Mouse (Mus musculus): ENCODE data around the gene Gm21149. TPM values are rescaled to one million over a fixed set of nuclear protein-coding genes. Genes with fewer than 3 reads are reported as not detected.
"Not testable (repeated sequence)": the region's sequence is repeated elsewhere in the genome, so short reads cannot be mapped to it uniquely, and the experiment has no call there.

Gm21149 gene
- not detected for total RNA-seq (2021)

DNA sequence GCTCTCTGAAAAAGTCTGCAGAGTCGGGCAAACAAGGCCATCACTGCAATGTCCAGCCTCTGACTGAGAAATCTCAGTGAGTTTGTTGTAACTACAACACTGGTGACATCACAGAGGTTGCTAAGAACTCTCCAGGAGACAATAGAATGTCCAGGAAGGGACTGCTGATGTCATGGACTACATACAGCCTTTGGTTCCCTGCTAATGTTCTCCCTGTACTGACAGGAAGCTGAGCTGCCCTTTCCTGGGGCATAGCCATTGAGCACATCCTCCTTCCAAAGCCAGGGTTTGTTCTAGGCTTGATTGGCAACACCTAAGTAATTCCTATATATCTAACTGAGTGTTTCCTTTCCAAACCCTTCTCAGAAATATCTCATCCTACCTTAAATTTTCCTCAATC lies at the start of gene Gm21149:
Gm21149 (minus strand) TSS at position 101 of the 400 bp plus-strand sequence.
- DNase-seq; intact Hi-C loops (cut with DNase I): not testable (repeated sequence)

DNA sequence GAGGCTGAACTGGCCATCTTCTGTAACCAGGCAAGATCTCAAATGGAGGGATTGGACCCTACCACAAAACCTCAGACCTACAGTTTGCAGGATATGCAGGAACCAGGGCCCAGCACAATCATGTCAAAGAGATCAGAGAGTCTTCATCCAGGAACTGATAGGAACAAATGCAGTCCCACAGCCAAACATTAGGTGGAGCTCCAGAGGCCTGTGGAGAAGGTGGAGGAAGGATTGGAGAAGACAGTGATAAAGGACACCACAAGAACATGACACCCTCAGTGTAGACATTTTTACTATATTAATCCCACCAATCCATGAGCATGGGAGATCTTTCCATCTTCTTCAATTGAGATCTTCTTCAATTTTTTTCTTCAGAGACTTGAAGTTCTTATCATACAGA lies 46.1 kb upstream of the Gm21149 start:
- DNase-seq; intact Hi-C loops (cut with DNase I): not testable (repeated sequence)

DNA sequence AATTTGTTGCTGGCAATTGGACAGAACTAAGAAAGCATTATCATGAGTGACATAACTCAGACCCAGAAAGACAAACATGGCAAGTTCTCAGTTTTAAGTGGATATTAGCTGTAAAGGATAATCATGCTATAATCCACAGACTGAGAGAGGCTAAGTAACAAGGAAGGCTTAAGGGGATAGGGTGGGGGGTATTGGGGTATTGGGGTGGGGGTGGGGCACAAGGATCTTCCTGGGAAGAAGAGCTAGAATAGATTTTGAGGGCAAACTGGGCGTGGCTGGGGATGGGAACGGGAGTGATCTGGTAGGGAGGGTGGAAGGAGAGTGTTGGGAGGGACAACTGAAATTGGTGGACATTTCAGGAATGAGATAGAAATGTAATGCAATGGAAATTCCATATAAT lies 45.7 kb upstream of the Gm21149 start:
- intact Hi-C loops (cut with DNase I); DNase-seq: not testable (repeated sequence)

DNA sequence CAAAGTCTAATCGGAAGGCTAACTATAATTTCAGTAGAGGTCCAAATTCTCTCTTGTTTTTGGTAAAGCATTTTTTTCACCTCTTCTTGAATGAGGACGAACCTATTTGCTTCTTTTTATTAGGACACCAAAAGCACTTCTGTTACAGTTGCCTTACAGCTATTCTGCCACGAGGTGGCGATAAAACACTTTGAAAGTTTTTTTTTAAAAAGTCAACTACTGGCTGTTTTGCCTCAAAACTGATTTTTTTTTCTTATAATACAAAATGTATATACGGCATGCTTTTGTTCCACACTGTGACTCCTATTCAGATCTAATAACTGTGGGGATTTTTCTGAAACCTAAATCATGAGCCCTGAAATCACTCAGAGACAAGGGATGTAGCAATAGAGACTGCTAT lies 44.1 kb upstream of the Gm21149 start:
- intact Hi-C loops (cut with DNase I) = not testable (repeated sequence)
- DNase-seq = peak in 1 of 2 experiments; percentile 36

DNA sequence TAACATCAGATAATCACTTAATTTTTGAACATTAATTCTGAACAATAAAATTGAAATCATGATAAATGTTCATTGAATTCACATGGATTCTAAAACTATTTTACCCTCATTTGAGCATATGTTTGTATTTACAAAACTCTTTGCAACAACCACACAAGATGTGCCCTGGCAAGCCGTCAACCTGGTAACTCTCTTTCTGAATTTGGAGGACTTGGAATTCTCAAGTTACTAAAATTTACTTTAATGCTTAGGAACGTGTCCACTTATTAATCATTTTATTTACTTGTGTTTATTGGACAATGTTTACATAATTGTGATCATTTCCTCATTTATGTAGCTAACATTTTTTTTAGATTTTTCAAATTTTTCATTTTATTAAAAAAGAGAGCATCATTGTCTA lies 40.8 kb upstream of the Gm21149 start:
- intact Hi-C loops (cut with DNase I); DNase-seq: not testable (repeated sequence)

DNA sequence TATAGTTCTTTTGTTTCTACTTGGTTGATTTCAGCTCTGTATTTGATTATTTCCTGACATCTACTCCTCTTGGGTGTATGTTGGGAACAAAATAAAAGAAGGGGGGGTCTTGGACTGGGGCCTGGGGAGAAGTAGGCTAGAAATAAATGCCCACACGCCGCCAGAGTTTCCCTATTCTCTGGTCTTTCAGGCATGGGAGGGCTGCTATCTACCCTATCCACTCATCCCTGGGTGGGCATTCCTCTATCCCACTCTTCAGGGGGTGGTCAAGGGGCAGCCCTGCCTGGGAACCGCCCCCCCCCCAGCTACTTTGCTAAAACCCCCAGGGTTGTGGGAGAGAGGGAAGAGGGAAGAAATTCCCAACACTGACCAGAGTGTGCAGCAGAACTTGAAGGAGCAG lies 35.9 kb upstream of the Gm21149 start:
- intact Hi-C loops (cut with DNase I); DNase-seq: not testable (repeated sequence)

DNA sequence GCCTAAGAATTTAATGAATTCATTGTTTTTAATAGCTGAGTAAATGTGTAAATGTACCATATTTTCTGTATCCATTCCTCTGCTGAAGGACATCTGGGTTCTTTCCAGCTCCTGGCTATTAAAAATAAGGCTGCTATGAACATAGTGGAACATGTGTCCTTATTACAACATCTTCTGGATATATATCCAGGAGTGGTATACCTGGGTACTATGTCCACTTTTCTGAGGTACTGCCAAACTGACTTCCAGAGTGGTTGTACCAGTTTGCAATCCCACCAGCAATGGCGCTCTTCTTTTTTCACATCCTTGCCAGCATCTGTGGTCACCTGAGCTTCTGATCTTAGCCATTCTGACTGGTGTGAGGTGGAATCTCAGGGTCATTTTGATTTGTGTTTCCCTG lies 33.6 kb upstream of the Gm21149 start:
- intact Hi-C loops (cut with DNase I) = not testable (repeated sequence)

DNA sequence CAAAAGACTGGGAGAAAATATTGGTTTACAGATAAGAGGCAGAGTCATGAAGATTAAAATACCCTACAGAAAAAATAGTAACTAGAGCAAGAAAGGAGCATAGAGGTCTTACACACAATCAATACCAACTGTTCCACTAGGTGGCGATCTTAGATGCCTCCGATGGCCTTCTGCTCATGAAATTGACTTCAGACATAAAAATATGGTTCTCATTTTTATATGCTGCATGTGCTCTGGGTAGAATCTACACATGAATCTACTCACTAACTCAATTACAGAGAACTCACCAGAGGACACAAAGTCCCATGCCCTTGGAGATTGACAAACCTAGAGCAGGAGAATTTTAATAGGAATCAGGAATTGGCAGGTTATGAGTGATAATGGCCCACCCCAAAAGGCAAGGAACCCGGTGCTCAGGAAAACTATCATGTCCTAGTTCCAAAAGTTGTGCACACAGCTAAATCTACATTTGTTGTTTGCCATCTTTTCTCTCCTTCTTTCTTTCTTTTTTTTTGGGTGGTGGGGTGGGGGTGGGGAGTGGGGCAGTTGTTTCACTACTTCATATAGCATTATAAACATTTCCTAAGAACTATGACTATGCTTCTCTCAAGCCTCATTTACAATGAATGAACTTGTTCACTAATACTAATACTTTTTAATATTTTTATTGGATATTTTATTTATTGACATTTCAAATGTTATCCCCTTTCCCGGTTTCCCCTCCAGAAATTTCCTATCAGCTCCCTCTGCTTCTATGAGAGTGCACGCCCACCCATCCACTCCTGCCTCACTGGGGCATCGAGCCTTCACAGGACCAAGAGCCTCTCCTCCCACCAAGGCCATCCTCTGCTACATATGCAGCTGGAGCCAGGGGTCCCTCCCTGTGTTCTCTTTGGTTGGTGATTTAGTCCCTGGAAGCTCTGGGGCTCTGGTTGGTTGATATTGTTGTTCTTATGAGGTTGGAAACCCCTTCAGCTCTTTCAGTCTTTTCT lies 32.4 kb upstream of the Gm21149 start:
- DNase-seq; intact Hi-C loops (cut with DNase I): not testable (repeated sequence)

More for the DNA sequence above, 33.6 kb upstream of the Gm21149 start:
- DNase-seq = not testable (repeated sequence)

DNA sequence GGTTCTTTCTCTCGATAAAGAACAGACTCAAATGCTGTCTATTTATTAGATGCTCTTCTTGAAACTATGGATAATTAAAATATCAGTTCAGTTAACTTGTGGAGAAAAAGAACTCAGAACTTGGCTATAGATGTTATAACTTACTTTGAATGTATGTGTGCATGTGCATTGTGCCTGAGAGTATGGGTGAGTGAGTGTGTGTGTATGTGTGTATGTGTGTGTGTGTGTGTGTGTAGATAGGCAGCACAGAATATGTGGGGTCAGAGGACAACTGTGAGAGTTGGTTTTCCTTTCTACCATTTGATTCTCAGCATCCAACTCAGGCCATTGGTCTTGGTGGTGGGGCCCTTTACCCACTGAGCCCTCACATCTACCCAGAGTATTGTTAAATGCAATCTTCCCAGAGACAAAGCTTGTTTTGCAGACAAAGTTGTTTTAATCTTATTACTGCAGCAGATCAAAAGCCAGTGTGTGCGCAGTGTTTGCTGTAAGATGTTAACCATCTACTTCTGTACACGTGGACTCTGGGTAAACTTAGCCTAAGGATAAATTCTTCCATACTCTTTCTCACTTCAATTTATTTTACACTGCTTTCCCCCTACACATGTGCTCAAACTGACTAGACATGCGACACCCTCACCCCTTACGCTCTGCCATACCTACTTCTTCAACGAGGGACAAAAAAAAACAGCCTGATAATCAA lies 31.6 kb upstream of the Gm21149 start:
- intact Hi-C loops (cut with DNase I); DNase-seq: not testable (repeated sequence)

DNA sequence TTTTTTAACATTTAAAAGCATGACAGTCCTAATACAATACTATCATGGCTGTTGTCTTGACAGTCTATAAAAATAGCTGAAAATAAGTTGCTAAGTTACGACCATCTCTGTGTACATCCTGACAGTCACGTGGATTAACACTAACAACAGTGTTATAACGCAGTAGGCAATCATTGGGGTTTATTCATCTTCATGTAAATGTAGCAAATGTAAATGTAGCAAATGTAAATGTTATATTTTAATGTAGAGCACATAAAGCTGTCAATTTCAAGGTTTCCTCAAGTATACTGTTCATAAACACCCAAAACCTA lies 30.9 kb upstream of the Gm21149 start:
- DNase-seq = no peak
- intact Hi-C loops (cut with DNase I) = no loop called here

DNA sequence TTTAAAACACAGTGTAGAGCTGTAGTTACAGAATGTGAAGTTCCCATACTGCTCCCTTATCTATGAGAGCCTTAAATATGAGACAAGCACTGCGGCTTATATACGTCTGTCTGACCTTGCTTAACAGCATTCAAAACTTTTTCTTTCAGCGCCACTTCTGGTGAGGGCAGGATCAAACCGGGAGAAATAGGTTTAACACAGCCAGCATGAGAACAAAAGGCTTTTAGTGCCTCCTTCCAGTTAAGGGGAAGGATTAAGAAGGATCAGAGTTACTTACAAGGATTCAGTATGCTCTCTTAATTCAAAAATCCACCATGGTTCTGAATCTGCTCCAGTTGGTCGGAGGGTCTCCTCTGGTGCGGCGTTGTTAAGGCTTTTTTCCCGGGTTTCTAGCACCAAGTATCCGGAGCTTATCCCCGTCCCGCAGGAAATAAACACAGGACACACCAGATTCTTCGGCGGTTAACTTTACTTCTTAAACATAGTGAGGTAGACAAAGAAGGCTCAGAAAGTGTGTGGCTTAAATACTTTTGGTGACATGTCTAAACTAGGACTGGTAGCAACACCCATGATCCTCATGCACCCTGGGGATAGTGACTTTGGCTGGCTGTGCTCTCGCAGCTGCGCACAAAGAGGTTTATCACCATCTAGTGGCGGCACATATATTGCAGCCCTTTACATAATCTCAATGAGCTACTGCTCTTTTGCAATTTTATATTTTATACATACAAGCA lies 30.4 kb upstream of the Gm21149 start:
- intact Hi-C loops (cut with DNase I) = no loop called here
- DNase-seq = peak; percentile 20 to 49

DNA sequence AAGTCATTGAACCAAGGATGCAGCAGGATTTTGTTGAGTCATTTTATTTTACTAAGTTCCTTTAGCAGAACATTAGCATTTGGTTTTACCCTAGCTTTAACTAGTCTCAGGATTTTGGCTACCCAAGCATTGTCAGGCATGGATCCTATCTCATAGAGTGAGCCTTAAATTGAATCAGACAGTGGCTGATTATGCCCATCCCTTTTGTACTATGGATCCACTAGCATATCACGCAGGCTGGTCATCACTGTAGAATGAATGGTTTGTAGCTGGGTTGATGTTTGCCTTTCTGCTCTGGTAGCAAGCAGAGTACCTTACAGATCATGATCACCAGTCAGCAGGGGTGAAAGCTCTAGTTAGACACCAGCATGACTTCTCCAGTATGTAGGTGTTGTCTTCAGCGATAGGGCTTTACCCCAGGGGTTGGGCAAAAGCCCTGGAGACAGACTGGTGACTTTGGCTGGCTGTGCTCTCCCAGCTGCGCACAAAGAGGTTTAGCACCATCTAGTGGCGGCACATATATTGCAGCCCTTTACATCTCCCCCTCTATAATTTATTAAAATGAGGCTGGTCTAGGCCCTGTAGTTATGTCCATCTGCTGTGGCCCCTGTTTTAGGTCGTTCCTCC lies 22.6 kb upstream of the Gm21149 start:
- DNase-seq = peak; percentile 21 to 49
- intact Hi-C loops (cut with DNase I) = not testable (repeated sequence)

DNA sequence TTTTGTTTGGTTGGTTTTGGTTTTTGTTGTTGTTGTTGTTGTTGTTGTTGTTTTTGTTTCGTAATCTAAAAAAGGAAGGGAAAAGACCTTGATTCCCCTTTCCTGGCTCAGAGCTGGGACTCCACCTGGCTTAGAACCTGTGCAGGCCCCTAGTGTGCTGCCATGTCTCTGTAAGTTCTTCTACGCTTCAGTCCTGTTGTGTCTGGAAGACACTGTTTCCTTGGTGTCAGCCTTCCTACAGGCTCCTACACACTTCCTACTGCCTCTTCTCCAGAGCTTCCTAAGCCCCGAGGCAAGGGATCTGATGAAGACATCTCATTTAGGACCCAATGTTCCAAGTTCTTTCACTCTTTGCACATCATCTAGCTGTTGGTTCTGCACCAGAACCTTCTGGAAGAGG lies 22.0 kb upstream of the Gm21149 start:
- intact Hi-C loops (cut with DNase I); DNase-seq: not testable (repeated sequence)

DNA sequence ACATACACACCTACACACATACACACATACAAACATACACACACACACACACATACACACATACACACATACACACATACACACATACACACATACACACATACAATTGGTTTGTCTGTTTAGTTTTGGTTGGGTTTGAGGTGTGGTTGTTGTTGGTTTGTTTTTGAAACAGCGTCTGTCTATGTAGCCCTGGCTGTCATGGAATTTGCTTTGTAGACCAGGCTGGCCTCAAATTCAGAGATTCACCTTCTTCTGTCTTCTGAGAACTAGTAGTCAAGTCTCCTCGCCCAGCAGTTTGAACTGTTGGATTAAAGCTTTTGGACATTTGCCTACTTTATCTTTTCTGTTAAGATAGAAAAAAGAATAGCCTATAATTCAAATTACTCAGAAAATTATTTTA lies 14.6 kb upstream of the Gm21149 start:
- intact Hi-C loops (cut with DNase I); DNase-seq: not testable (repeated sequence)

DNA sequence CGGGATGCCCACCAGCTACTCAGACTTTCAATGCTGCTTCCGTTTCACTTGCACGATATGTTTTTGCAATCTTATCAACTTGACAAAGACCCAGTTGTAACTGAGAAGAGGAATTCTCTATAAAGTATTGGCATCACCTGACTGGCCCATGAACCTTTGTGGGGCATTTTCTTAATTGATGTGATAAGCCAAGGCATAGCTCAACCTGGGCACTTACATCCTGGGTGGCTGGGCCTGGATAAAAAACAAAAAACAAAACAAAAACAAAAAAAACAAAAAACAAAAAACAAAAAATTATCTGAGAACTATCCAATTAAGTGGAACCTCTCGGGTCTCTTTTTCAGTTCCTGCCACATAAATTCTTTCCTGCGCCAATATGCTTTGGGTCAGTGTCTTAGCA lies 12.4 kb upstream of the Gm21149 start:
- DNase-seq = no peak
- intact Hi-C loops (cut with DNase I) = no loop called here

DNA sequence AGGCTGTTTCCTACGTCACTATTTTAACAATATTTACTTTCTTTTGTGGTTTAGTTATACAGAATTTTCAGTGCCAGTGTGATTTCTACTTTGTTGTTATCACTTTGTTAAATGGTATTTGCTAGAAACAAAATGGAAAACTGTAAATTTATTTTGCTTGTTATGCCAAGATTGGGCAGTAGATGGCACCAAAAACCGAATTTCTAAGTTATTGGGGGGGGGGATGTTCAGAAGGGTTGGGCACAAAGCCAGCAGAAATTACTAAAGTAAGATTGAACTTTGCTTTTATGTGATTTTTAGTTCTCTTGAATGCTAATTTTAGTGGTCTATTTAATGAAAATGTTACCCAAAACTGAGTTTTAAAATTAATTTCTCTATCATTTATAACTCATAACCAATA lies 8.3 kb upstream of the Gm21149 start:
- intact Hi-C loops (cut with DNase I) = not testable (repeated sequence)

DNA sequence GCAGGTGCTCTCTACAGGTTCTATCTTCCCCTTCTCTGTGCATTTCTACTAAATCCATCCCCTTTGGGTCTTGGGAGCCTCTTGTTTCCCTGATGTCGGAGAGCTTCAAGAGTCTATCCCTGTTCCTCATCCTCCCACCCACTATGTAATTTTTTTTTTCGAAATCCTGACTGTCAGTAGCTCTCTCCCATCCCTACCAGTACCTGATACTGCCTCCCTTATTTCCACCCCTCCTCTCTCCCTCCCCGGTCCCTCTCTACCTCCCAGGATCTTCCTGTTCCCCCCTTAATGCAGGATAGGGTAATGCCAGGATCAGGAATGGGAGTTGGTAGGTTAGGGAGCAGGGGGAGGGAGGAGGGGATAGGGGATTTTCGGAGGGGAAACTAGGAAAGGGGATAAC lies 7.3 kb upstream of the Gm21149 start:
- DNase-seq; intact Hi-C loops (cut with DNase I): not testable (repeated sequence)

More for the DNA sequence above, 8.3 kb upstream of the Gm21149 start:
- not testable (repeated sequence) for DNase-seq

DNA sequence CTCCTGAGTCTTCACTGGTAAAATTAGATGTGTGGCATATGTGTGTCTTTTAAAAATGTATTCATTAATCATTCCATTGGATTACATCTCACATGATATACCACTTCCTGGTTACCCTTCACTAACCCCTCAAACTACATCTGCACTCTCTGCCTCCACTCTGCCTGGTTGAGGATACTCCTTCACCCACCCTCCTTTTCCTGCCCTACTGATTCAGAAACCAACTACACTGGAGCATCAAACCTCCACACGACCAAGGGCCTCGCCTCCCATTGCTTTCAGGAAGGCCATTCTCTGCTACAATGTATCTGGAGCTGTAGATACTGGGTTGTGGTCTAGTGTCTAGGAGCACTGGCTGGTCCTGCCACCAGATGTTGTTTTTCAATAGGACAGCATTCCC lies 6.5 kb upstream of the Gm21149 start:
- DNase-seq = peak in 1 of 2 experiments; percentile 7
- intact Hi-C loops (cut with DNase I) = not testable (repeated sequence)

DNA sequence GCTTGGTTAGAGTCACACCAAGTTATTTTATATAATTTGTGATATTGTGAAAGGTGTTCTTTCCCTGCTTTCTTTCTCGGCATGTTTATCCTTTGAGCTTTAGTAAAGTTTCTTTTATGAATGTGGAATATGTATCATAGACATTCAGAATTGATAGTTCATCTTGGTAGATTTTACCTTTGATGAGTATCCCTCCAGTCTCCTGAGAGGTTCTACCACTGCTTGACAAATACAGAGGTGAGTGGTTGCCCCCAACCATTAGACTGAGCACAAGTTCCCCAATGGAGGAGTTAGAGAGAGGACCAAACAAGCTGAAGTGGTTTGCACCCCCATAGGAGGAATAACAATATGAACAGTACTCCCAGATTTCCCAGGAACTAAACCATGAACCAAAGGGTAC lies 6.2 kb downstream of the Gm21149 start:
- intact Hi-C loops (cut with DNase I); DNase-seq: not testable (repeated sequence)

DNA sequence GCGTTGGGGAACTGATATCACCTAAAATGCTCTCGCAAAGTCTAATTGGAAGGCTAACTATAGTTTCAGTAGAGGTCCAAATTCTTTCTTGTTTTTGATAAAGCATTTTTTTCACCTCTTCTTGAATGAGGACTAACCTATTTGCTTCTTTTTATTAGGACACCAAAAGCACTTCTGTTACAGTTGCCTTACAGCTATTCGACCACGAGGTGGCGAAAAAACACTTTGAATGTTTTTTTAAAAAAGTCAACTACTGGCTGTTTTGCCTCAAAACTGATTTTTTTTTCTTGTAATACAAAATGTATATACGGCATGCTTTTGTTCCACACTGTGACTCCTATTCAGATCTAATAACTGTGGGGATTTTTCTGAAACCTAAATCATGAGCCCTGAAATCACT lies 8.6 kb downstream of the Gm21149 start:
- intact Hi-C loops (cut with DNase I); DNase-seq: not testable (repeated sequence)
